Mouse (Mus musculus) myocyte (in vitro differentiated cells): ENCODE data around the gene Mme.

Source experiments
- E2F4 ChIP-seq: IDR thresholded peaks from one replicate; pipeline ENCODE4 v1.6.1; 2011; ENCODE audit warnings: mild to moderate bottlenecking, control low read depth, moderate library complexity; ENCODE audit not compliant: insufficient read depth
- POLR2A ChIP-seq: IDR thresholded peaks from one replicate; pipeline ENCODE4 v1.6.1; 2011; ENCODE audit warnings: low read depth, mild to moderate bottlenecking, control low read depth, moderate library complexity; ENCODE audit not compliant: insufficient read length
- POLR2AphosphoS2 ChIP-seq: IDR thresholded peaks from one replicate; pipeline ENCODE4 v1.6.1; 2011; ENCODE audit warnings: low read depth, control low read depth; ENCODE audit not compliant: insufficient read length
- TCF12 ChIP-seq: IDR thresholded peaks from one replicate; pipeline ENCODE4 v1.6.1; 2011; ENCODE audit warnings: mild to moderate bottlenecking, control low read depth; ENCODE audit not compliant: poor library complexity, insufficient read depth, severe bottlenecking
- USF1 ChIP-seq: IDR thresholded peaks from one replicate; pipeline ENCODE4 v1.6.1; 2011; ENCODE audit warnings: low read depth, mild to moderate bottlenecking, control low read depth, moderate library complexity

GRCm38 (mm10) chr3:63297787-63298186 is 56.5 kb downstream of the Mme start:
- no peak for TF ChIP-seq USF1
- TF ChIP-seq TCF12: no peak
- TF ChIP-seq POLR2A: no peak
- TF ChIP-seq E2F4: no peak
- TF ChIP-seq POLR2AphosphoS2: no peak
